Mouse (Mus musculus): ENCODE results near the gene Tmem229b.

GRCm38 (mm10) chr12:78981938-78982825, 25.2 kb downstream of the Tmem229b start:
- TF ChIP-seq USF1 (IDR thresholded peaks at IDR 0.05; ENCODE audit: low read depth), result peak; percentile 28
- no peak for TF ChIP-seq CTCF (IDR thresholded peaks at IDR 0.05; ENCODE audit: control insufficient read depth, insufficient read depth, insufficient read length)
- TF ChIP-seq MYOD1 (IDR thresholded peaks at IDR 0.05; ENCODE audit: control insufficient read depth, insufficient read length, low read depth), result peak; percentile 49
- no peak for TF ChIP-seq MYOG (IDR thresholded peaks at IDR 0.05; ENCODE audit: control insufficient read depth, extremely low read depth, insufficient read length)
- TF ChIP-seq MAX (IDR thresholded peaks at IDR 0.05), result no peak
- TF ChIP-seq FOSL1 (IDR thresholded peaks at IDR 0.05; ENCODE audit: insufficient read depth, low read length, poor library complexity, severe bottlenecking), result no peak
- no peak for TF ChIP-seq CEBPB (IDR thresholded peaks at IDR 0.05; ENCODE audit: low read depth)
